Mouse (Mus musculus) kidney, adult 2 months (tissue): ENCODE data around the gene Zfp580.

ENCODE experiments used
- CTCF ChIP-seq: fragments of 200-500 bp; conservative IDR thresholded peaks from 2 replicates; pipeline ENCODE4 v1.5.1; 2011; ENCODE audit warnings: low read depth, mild to moderate bottlenecking, control low read depth, low read length, moderate library complexity, mixed read lengths; ENCODE audit not compliant: insufficient read depth, insufficient read length
- POLR2A ChIP-seq: fragments of 200-500 bp; IDR thresholded peaks from one replicate; pipeline ENCODE4 v1.6.1; 2011; ENCODE audit warnings: low read depth, low read length, control low read depth

DNA sequence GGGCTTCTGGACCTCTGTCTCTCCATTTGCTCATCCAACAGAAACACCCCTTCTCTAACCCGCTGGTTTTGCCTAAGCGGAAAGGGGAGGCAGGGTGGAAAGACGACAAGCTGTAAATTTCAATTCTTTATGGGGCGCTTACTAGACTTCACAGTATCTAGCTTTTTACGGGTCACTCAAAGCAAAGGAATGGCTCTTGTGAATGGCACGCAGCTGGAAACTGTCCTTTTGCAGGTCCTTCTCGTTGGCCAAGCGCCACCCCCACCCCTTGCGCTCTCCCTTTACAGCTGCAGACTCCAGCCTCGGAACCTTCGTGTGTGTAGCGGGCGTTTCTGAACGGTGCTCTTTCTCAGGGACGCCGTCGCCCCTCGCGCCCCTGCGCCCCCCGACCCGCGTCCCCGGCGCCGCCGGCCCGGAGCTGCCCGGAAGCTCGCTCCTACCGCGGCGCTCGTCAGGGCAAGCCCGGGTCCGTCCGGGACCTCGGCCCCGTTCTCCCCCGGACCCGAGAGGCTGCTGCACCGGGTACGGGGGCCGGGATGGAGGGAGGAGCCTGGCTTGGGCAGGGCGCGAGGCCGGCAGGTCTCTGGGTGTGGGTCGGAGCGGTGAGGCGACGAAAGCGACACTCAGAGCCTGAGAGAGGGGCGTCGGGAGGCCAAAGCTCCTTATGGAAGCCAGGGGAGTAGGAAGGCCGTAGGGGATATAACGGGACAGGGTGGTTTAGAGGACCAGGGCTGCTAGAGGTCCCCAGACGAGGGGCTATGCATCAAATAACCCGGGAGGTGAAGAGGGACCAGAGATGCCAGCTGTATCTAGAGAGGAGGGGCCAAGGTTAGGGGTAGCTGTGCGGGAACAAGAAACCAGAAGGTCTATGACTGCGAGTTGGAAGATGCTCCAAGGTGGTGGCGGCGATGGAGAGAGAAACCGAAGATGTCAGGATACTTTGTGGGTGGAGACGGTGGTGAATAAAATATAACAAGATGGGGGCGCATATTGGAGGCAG is at the start of gene Zfp580:
- TF ChIP-seq CTCF (no peak), POLR2A (peak; percentile 8)
